Mouse (Mus musculus): ENCODE results near the gene Map3k20.

The Map3k20 gene

DNA sequence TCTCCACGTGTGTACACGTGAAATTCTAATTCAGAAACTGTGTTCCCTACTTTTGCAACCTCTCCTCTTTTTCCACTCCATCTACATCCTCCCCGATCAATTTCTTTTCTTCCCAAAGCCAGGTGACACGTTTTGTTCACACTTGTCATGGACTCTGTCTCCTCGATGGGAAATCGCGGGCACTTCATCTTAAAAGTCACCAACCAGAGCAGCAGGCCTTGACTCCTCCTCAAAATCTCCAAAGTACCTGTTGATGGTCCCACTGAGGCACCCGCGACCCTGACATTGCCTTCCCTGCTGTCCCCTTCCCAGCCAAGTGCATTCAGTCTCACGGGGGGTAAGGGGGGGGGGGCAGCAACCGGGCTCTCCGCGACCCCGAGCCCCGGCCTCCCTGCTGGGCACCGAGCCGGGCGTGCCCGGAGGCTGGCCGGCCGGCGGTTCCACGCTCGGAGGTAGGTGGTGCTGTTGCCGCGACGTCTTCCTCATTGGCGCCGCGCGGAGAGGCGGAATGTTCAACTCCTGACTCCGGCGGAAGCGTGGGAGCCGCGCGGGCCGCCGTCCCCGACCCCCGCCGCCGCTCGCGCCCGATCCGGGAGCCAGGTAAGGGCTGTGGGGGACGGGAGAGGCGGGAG, at the start of gene Map3k20:
Gene Map3k20, plus strand, starts transcription at position 382 of the 632 bp plus-strand sequence.
- peak; percentile 60 for DNase-seq (ENCODE audit: low read depth, low spot score)

DNA sequence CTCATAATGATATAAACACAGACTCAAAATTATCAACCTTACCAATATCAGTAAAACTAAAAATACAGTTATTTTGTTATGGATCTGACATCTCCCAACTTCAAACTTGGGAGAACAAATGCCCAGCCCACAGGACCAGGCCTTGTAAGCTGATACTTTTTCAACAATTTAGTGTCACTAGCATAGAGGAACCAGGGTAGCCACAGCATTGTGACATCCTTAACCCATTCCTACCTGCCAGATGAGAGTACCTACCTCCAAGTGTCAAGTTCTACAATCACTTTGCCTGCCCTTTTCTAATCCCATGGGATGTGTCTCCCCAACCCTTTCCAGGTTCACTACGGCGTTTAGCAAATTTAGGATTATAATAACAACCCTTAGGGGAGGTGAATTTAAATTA, 47.0 kb upstream of the Map3k20 start:
- no peak for DNase-seq (ENCODE audit: low read depth, low spot score)

DNA sequence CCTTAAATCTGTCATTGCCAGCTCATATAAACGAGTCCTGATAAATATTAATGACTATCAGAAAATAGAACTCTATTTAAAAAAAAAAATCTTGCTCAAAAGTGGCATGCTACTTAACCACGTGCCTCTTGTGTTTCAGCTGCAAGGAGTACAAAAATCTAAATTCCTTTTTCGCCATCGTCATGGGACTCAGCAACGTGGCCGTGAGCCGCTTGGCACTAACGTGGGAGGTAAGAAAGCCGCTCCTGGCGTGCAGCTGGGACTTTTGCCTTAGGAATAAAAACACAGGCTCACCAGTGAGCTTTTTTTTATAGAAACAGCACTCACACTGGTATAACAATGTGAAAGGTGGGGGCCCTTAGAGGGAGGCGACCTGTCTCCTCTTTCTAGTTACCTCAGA, 46.5 kb upstream of the Map3k20 start:
- DNase-seq (ENCODE audit: low read depth, low spot score) = peak; percentile 80

DNA sequence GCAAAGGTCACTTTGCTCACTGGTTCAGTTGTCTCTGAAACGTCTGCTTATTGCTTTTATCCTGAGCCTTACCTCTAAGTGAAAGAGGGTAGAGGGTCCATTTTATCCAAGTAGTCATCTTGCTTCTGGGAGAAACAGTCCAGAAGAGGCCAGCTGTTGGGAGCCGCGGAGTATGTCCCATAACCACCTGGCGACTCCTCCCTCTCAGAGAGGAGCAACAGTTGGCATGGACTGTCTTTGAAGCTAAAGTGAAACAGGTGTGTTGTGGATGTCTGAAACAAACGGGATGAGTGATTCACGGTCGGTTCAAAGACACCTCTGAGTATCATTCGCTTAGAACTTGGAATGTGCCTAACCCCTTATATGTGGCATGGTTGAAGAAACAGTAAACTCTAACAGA, 46.0 kb upstream of the Map3k20 start:
- DNase-seq (ENCODE audit: low read depth, low spot score) = no peak

DNA sequence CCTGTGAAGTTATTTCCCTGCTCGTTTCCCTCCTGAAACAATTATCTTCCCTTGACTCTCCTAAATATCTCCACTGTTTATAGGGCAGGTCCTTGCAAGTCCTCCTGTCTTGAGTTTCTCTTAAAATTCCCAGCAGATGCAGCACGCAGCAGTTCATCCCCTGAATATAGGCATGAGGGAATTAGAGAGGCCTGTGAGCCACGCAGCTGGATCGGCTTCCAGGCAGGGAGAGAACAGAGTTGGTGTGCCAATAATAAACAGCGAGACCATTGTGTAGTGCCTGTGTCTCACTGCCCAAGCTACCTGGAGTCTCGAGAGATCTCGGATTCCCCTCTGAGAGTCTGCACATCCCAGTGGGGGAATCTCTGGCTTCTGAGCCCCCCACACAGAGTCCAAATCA, 45.4 kb upstream of the Map3k20 start:
- no peak for DNase-seq (ENCODE audit: low read depth, low spot score)

DNA sequence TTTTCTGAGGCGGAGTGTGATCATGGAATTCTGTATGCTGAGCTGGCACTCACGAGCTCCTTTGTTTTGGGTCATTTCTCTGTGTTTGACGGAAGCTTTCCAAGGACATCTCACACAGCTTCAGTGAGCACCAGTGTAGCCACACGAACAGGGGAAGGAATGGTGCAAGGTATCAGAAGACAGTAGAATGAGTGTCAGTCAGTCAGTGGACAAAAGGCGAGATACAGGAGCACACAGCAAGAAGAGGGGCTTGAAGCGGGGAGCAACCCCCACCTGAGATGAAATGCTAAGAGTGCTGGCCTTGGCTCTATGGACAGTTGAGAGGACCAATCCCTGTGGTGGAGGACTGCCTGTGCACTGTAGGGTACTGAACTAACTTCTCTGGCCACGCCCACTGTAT, 44.7 kb upstream of the Map3k20 start:
- no peak for DNase-seq (ENCODE audit: low read depth, low spot score)

DNA sequence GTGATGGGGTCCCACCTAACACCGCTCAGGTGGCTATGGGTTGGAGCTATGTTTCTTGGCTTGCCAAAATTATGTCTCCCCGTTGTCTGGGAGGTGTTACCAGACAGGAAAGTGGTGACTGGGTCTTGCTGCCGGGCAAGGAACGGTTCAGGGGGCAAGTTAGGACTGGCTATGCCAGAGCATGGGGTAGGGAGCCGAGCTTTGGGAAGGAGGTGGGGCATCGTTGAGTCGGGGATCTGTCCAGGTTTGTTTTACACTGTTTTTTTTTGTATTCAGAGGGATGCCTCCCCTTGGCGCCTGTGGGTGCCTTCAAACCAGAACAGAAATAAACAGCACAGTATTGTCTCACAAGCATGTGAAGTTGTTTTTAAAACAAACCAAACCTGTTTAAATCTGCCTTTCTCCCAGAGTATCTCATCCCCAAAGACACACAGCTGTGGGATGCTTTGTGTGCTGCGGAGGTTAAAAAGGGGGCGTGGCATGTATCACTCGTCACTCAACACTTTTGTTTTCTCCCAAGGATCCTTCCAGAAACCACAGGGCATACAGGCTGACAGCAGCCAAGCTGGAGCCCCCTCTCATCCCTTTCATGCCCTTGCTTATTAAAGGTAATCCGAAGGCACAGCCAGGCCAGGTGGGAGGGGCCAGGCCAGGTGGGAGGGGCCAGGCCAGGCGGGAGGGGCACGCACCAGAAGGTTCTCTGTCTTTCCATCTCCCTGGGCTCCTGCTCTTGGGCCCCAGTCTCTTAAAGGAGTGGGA, 43.5 kb upstream of the Map3k20 start:
- DNase-seq (ENCODE audit: low read depth, low spot score) = no peak

DNA sequence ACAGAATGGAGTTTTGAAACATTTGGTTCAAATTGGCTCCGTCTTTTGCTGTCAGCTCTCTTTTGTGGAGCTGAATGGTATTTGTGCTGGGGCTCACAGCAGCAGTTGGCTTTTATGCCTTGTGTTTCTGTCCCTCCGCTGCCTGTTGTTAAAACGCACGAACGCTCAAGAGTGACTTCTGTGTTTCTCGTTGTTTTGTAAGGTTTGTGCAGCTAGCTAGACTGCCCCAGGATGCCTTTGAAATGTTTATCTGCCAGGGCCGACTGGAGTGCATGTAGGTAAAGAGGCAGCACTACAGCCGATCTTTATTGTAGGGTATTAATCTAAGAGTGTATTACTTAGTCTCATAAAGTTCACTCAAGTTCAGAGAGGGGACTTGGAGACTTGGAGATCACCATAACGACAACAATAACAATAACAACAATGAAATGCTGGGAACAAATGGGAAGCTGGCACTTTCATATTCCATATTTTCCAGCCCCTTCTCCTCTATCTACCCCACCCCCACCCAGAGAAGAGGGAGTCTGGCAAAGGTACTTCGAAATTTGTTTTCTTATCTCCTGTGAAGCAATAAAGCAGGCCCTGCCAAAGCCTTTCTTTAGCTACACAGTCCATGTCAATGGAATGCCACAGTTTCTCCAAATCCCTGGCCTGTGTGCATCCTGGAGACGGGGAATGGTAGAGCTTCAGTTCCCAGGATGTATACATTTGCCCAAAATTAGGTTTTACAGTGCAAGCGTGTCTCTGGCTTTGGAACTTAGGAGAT, 42.3 kb upstream of the Map3k20 start:
- DNase-seq (ENCODE audit: low read depth, low spot score) = no peak

DNA sequence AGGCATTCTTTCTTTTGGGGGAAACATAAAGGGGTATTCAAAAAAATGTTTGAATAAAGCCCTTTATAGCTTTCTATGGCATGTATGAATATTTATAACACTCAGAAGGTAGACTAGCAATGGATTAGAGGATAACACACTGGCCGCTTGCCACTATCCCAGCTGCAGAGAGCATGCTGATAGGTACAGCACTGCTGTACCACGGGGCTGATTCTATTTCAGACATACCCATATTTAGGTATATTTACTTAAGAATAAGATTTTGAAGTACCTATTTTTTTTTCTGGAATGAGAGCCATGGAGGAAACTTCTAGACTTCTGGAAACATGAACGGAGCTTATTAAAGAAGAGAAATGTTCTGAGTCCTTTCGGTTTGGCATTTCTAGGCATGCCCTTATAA, 39.8 kb upstream of the Map3k20 start:
- peak; percentile 19 for DNase-seq (ENCODE audit: low read depth, low spot score)

DNA sequence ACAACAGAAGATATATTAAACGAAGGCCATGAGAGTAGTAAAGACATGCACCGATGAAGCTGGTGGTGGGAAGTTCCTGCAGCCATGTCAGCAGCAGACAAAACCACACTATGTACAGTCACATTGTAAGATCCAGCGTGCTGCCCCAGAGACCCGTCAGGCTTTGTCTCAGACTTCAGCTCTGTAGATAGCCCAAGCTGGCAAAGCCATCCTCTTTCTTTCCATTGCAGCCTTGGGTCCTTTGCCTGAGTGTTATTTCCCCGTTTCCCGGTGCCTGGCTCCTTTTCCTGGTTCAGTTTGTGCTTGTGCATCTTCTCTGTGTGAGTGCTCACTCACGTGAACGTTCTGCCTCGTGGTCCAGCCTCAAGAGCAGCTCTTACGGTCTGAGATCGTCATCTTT, 39.1 kb upstream of the Map3k20 start:
- no peak for DNase-seq (ENCODE audit: low read depth, low spot score)

DNA sequence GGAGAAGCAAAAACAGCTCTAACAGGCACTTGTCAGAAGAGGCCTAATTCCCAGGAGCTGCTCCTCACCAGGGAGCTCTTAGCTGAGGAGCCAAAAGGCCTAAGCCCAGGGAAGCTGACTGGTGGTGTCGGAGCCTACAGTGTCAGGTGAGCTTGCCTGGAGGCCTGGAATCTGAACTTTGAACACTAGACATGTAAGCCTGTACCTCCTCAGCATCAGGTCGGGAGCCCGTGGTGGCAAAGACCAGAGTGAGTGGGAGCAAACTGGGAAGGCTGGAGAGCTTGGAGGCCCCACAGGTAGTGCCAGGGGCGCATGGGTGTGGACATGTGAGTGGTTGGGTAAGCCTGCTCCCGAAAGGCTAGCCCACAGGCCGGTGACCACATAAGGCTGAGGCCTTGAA, 37.6 kb upstream of the Map3k20 start:
- no peak for DNase-seq (ENCODE audit: low read depth, low spot score)

DNA sequence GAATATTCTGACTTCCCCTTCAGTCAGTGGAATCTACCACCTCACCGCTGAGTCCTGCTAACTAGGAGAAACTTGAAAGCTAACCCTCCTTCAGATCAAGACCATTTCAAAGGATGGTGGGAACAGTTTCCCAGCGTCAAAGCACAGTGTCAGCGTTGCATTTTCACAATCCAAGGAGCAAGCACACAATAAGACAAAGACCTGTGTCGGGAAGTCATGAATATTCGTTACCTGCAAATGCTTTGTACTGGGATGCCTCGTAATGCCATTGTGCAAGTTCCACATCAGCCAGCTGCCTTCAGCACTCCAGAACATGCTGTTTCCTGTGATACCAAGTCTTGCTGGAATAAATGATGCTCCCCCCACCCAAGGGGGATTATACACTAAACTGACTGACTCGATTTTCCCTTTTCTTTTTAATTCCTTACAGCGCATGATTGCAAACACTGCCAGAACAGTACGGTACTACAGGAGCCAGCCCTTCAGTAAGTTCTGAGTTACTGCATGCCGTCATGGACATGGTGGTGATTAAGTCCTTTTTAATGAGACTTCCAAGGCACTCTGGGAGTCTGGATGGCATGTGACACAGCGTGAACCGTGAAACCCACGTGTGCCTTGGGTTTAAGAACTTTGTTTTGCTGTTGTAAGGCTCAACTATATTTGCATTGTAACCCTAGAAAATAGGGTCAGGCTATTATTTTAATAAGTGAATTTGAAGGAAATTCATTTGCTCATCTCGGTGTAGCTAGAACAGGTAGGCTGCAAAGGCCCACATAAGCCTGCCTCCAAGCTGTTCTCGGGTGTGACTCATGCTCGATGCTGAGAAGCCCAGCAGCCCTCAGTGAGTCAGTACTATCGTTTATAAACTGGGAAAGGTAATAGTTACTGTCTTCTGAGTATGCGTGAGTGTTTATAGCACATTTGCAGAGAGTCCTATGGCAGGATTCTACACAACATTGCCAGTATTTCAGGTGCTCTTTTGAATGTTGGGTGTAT, 32.6 kb upstream of the Map3k20 start:
- DNase-seq (ENCODE audit: low read depth, low spot score) = peak; percentile 90

DNA sequence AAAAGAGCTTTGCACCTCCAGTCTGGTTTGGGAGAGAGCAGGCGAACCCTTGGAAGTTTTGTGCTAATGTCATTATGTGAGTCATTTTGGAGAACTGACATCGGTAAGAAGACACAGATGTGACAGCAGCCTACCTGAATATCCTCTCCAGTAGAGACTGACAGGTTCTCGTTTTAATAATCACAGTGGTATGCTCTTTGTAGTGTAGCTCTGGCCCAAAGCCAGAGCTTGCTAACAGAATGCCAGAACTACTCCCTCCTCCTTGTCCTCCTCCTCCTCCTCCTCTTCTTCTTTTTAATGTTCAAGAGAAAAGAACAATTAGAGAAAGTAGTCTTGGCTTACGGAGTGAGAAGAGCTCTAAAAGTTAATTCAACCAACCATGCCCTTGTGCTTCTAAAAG, 31.6 kb upstream of the Map3k20 start:
- DNase-seq (ENCODE audit: low read depth, low spot score) = peak; percentile 55

DNA sequence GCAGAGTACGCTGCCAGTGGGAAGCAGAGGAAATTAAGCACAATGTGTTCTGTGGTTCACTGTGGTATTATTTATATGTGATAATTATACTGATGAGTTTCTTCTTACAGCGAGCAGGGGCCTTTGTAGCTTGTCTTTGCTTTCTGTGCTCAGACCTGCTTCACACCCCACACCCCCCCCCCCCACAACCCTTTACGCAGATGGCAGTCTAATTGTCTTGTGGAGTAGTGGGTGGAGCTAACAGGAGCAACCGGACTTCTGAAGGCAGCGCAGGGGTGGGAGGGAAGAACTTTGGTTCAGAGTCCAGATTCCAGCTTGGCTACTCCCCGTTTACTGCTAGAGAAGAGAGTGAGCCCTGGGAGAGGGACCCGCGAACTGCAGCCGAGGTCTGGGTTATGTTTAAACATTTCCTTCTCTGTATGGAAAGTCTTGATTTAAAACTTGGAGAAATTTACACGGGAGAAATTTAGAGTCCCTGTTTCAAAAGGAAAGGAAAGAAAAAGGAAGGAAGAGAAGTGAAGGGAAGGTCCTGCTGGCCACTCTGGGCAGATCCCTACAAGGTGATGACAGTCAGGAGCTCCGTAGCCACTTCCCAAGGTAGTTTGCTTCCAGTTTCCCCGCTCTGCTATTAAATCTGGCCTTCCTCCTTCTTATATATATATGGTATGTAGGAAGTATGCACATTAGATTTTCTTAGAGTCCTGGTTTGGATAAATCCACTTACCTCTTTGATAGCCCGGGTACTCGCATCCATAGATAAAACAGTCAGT, 30.4 kb upstream of the Map3k20 start:
- peak; percentile 30 for DNase-seq (ENCODE audit: low read depth, low spot score)

DNA sequence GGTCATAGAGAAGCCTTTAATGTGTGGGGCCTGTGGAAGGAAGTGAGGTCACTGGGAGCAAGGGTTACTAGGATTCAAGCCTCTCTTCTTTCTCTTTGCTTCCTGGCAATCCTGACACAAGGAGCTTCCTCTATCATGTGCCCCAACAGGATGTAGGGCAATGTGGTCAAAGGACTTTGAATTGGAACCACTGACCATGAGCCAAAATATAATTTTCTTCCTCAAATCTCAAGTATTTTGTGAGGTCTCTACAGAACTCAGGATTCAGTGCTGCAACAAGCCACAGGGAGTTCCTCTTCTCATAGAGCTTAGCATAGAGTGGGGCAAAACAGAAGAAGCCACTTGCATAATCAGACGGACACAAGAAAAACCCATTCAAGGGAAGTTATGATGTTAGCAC, 24.7 kb upstream of the Map3k20 start:
- no peak for DNase-seq (ENCODE audit: low read depth, low spot score)

DNA sequence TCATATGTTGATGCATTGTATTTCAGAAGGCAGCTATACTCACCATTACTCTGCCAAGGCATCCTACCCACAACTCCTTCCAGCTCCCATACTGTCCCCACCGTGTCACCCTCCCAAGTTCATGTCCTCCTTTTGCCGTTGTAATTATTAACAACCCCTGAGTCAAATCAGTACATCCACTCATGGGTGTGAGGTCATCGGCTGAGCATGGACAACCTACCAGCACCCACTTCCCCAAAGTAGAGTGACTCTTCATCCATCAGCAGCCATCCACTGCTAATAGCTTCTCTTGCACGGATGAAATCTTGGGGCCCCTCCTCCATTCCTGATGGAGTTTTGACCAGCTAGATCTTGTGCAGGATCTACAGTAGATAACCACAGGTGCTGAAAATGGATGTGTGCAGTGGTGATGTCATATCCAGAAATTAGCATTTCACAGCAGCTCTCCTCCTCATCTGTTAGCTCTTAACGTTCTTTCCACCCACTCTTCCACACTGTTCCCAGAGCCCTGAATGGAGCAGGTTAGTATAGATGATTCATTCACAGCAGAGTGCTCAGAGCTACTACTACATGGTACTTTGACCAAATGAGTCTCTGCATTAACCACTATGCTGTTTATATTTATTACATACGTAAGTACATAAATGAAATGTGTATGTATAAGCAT, 22.5 kb upstream of the Map3k20 start:
- DNase-seq (ENCODE audit: low read depth, low spot score) = peak; percentile 84

DNA sequence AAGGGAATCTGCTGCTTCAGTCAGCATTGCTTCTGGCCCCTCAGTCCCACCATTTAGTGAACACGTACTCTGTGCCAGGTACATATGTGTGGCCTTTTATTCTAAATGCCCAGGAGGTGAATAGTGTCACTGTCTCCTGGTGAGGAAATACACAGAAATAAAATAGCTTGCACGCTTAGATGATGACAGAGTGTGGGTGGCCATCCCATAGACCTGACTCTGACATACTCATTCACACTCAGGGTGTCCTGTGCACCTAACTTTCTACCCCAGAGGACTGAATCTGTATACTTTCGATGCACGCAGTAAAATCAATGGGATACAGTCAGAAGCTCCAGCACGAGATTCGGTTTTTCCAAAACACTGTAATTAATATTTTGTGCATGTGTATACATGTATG, 18.0 kb upstream of the Map3k20 start:
- DNase-seq (ENCODE audit: low read depth, low spot score) = no peak

DNA sequence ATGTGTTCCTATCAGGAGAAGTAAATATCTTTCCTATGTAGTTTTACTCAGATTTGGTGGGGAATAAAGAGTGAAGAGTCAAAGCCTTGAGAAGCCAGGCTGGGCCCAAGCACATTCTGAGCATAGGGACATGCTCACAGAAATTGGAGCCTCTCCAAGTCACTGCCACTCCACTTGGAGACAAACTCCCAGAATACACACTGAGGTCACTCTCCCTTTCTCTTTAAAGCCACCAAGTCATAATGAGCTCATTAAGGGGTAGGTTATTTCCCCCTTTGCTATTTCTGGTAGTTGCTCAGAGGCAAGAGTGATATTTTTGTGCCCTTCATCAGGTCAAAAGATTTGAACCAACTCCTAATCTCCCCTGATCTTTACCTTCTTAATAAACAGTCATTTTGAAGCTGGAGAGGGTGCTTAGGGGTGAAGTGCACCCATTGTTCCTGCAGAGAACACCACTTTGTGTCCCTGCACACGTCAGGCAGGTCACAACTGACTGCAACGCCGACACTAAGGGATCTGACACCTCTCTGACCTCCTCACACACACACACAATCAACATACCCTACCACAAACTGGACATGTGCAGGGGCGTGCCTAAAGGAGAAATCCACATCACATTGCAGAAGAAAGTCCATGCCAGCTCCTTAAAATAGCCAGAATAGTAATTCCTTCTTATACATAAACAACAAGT, 15.6 kb upstream of the Map3k20 start:
- no peak for DNase-seq (ENCODE audit: low read depth, low spot score)

DNA sequence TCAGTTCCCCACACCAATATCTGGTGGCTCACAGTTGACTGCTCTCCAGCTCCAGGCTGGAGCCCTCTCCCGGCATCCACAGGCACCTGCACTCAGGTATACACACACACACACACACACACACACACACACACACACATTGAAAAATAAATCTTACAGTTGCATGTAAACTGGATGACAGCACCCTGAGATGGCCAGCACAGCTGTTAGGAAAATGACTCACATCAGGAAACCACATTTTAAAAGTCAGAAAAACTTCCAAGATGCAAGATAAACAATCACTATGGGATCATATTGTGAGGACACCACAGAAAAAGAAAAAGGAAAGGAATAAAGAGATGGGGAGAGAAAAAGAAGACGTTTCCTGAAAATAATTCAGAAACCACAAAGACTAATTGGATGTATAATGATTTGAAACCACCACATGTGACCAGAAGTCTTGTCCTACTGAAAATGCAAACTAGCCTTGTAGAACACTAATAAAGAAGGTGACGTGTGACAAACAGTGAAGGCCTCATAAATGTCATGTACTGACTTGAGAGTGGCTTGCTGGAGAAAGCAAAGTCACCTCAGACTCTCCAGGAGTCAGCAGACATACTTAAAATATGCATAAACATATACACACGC, 7.1 kb upstream of the Map3k20 start:
- DNase-seq (ENCODE audit: low read depth, low spot score) = no peak
